Mouse (Mus musculus) liver, postnatal 0 days (tissue): ENCODE measurements around the gene Timm8a2.

Experiments
- CTCF ChIP-seq: sonication (generic); IDR thresholded peaks from 2 replicates; pipeline ENCODE4 v1.5.1; 2016; ENCODE audit warnings: antibody characterized with exemption, low read depth
- EP300 ChIP-seq: IDR thresholded peaks from 2 replicates; pipeline ENCODE4 v1.6.1; 2016; ENCODE audit warnings: antibody characterized with exemption, low read depth, mild to moderate bottlenecking

DNA sequence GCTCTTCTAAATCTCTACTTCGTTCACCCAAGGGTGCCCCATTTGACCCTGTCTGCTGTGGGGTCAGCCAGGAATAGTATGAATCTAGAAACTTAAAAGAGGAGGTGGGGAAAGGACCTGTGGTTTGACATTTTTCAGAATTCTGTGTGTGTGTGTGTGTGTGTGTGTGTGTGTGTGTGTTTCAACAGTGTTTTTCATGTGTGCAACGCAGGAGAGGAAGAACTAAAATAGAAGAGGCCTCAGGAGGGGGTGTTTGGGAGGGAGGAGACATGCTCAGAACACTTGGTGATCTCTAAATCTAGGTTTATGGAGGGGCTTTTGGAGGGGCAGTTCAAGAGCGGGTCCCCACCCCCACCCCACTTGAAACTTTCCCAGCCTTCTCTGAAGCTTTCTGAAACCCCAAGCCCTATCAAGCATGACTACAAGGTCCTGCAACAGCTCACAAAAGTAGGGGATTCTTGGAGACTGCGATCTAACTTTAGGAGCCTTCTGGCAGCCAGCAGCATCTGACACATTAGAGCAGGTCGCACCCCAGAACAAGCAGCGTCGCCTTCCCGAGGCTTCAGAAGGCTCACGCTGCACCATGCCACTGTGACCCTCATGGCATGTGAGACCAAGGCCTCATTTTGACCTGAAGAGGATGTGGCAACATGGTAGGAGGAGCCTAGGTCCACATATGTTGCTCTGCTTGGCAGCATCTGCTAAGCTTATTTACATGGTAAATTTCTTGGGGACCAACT, 18.6 kb downstream of the Timm8a2 start:
- TF ChIP-seq EP300 (no peak), CTCF (no peak)
